9 mouse cellular contexts compared by ENCODE assay signal in the genomic region with DNA sequence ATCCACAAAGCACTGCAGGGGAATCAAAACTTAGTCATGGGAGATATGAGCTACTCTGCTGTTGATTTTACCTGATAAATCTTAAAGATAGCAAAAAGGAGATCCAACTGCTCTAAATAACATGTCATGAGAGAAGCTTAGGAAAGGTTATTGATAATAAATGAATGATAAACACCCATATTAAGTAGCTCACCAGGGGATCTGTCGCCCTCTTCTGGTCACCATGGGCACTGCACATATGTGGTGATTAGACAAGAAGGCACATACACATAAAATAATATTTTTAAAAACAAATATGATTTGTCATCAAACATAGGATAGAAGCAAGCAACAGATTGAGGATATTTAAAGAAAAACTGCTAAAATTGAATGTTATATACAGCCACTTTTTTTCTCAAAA.
A peak's percentile ranks its signal among the peaks of the same experiment; 100 is the strongest.
DNase-seq lines count a peak whose midpoint lies in the region; ATAC-seq and TF ChIP-seq lines count a peak whose summit lies in the region.
"Had no signal": no experiment of that assay in that cellular context is flagged by ENCODE, and none has a peak within 500 bp of the region (broad histone marks: within the 10 kb centered on the region; RNA-seq: fewer than 3 reads in every experiment).

No protein-coding gene starts in this region.

- WGBS in lung, adult 2 months: 42% methylated on average over 1 of the region's 1 CpGs

- no peak for TF ChIP-seq POLR2A in lung, adult 2 months (IDR thresholded peaks at IDR 0.05; ENCODE audit: borderline replicate concordance, extremely low read depth, low read depth, low read length)

- DNase-seq in gastrocnemius, postnatal 10 days: peak; percentile 25
- no peak for DNase-seq in gastrocnemius, adult 8-10 months (ENCODE audit: low spot score in 2 of 2)
- DNase-seq in lung, adult 2 months: no peak
- no peak for DNase-seq in lung, postnatal 25 days (ENCODE audit: low spot score)
- peak; percentile 44 for DNase-seq in R1 (ENCODE audit: low read depth, low spot score)
- peak; percentile 29 for DNase-seq in lung, postnatal 14 days
- no peak for DNase-seq in ovary, adult 18-20 months (ENCODE audit: low spot score)
- DNase-seq: layer of hippocampus, adult 9-11 months had no signal

- ATAC-seq in inflammation-experienced regulatory T-cells, adult 6 months: no peak

- peak; percentile 38; the same call in 1 of the 2 replicates for TF ChIP-seq CTCF in lung, adult 2 months (IDR thresholded peaks at IDR 0.05; ENCODE audit: insufficient read depth, low read length)

- no peaks in the 10 kb centered on the region; the same call in none of the 2 replicates for H3K4me1 ChIP-seq in lung, adult 2 months (ENCODE audit: control insufficient read depth, insufficient read depth, low read length)

- no peak overlapping the region for H3K4me3 ChIP-seq in lung, adult 2 months (replicated peaks; ENCODE audit: extremely low read depth, low read depth, low read length)

Comparison
In these comparisons a context has a peak if more than half of its experiments do, and no peak if none do; other contexts are left out.
1. DNase-seq: peak in gastrocnemius, postnatal 10 days (single experiment), R1 (single experiment) and lung, postnatal 14 days (single experiment); none in gastrocnemius, adult 8-10 months (0 of 2), lung, adult 2 months (single experiment), lung, postnatal 25 days (single experiment) and ovary, adult 18-20 months (single experiment).